Mouse (Mus musculus): ENCODE results near the gene Taar9. TPM values are rescaled to one million over a fixed set of nuclear protein-coding genes. Genes with fewer than 3 reads are reported as not detected.
"Not testable (repeated sequence)": the region's sequence is repeated elsewhere in the genome, so short reads cannot be mapped to it uniquely, and the experiment has no call there.

The Taar9 gene
- polyA plus RNA-seq, 1 experiment from 2014 or later = not detected

DNA sequence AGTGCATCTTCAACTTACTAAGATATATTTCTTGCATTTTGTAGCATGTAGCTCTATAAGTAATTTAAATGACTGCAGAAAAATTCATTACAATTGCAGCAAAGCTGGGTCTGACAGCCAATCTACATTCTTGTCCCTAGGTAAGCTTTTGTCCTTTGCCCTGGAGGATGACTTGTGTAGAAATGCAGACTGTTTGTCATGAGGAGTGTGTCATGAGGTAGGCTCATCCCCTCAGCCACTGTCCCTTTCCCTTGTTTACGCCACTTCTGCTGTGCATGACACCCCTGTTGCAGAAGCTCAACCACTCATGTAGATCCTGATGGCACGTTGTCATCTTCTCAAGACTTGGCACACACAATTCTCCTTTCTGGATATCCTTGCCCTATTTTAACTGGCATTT lies 22.2 kb downstream of the Taar9 start:
- no peak overlapping the region for H3K4me2 ChIP-seq (ENCODE audit: low read depth, low read length)
- no peaks in the 10 kb centered on the region for H3K27me3 ChIP-seq (ENCODE audit: control insufficient read depth, insufficient read depth, low read depth, low read length)
- no peaks in the 10 kb centered on the region for H3K36me3 ChIP-seq (ENCODE audit: control insufficient read depth, insufficient read depth)
- no peak overlapping the region for H3K9ac ChIP-seq (ENCODE audit: low read depth, low read length)
- no peaks in the 10 kb centered on the region; the same call in 1 of the 2 replicates for H3K4me1 ChIP-seq (ENCODE audit: control insufficient read depth, low read depth, low read length)
- peak; percentile 27; the same call in 1 of the 2 replicates for ATAC-seq (ENCODE audit: low read depth)
- no peaks in the 10 kb centered on the region for H3K9me3 ChIP-seq (replicated peaks; ENCODE audit: control insufficient read depth, low read length)
- 65% methylated on average over 2 of the region's 2 CpGs for WGBS (ENCODE audit: insufficient replicate concordance)
- H3K4me3 ChIP-seq (ENCODE audit: low read depth, low read length) = no peak overlapping the region
- no peak overlapping the region for H3K27ac ChIP-seq (ENCODE audit: low read length)

GRCm38 (mm10) chr10:24086555-24086954 lies 22.8 kb downstream of the Taar9 start:
- Histone ChIP-seq H3K27me3 (ENCODE audit: control insufficient read depth, insufficient read depth, low read depth, low read length) (no peaks in the 10 kb centered on the region), H3K27ac (ENCODE audit: low read length) (no peak overlapping the region), H3K9ac (ENCODE audit: low read depth, low read length) (no peak overlapping the region), H3K4me1 (ENCODE audit: control insufficient read depth, low read depth, low read length) (no peaks in the 10 kb centered on the region; the same call in 1 of the 2 replicates), H3K36me3 (ENCODE audit: control insufficient read depth, insufficient read depth) (no peaks in the 10 kb centered on the region), H3K9me3 (replicated peaks; ENCODE audit: control insufficient read depth, low read length) (no peaks in the 10 kb centered on the region), H3K4me2 (ENCODE audit: low read depth, low read length) (peak overlapping the region; percentile 15; the same call in 1 of the 2 replicates), H3K4me3 (ENCODE audit: low read depth, low read length) (no peak overlapping the region)
- peak; percentile 41; the same call in 1 of the 2 replicates for ATAC-seq (ENCODE audit: low read depth)
- 31% methylated on average over 5 of the region's 5 CpGs for WGBS (ENCODE audit: insufficient replicate concordance)

GRCm38 (mm10) chr10:24085936-24086335 lies 23.4 kb downstream of the Taar9 start:
- H3K9me3 ChIP-seq (replicated peaks; ENCODE audit: control insufficient read depth, low read length) = no peaks in the 10 kb centered on the region
- no peak overlapping the region for H3K4me3 ChIP-seq (ENCODE audit: low read depth, low read length)
- WGBS (ENCODE audit: insufficient replicate concordance) = 59% methylated on average over 5 of the region's 5 CpGs
- no peak for ATAC-seq (ENCODE audit: low read depth)
- H3K4me1 ChIP-seq (ENCODE audit: control insufficient read depth, low read depth, low read length) = no peaks in the 10 kb centered on the region; the same call in 1 of the 2 replicates
- no peak overlapping the region for H3K9ac ChIP-seq (ENCODE audit: low read depth, low read length)
- no peaks in the 10 kb centered on the region for H3K27me3 ChIP-seq (ENCODE audit: control insufficient read depth, insufficient read depth, low read depth, low read length)
- H3K27ac ChIP-seq (ENCODE audit: low read length) = peak overlapping the region; percentile 53
- H3K4me2 ChIP-seq (ENCODE audit: low read depth, low read length) = no peak overlapping the region
- no peaks in the 10 kb centered on the region for H3K36me3 ChIP-seq (ENCODE audit: control insufficient read depth, insufficient read depth)

GRCm38 (mm10) chr10:24080166-24080565 lies 29.2 kb downstream of the Taar9 start:
- H3K4me2 ChIP-seq (ENCODE audit: low read depth, low read length) = no peak overlapping the region
- no peaks in the 10 kb centered on the region for H3K9me3 ChIP-seq (replicated peaks; ENCODE audit: control insufficient read depth, low read length)
- H3K4me1 ChIP-seq (ENCODE audit: control insufficient read depth, low read depth, low read length) = no peaks in the 10 kb centered on the region
- no peak overlapping the region for H3K4me3 ChIP-seq (ENCODE audit: low read depth, low read length)
- H3K36me3 ChIP-seq (ENCODE audit: control insufficient read depth, insufficient read depth) = no peaks in the 10 kb centered on the region
- ATAC-seq (ENCODE audit: low read depth) = no peak
- no peak overlapping the region for H3K27ac ChIP-seq (ENCODE audit: low read length)
- H3K27me3 ChIP-seq (ENCODE audit: control insufficient read depth, insufficient read depth, low read depth, low read length) = no peaks in the 10 kb centered on the region
- no peak overlapping the region for H3K9ac ChIP-seq (ENCODE audit: low read depth, low read length)
- 37% methylated on average over 3 of the region's 3 CpGs for WGBS (ENCODE audit: insufficient replicate concordance)

GRCm38 (mm10) chr10:24076200-24076599 lies 33.1 kb downstream of the Taar9 start, which contains the start of gene Taar8a:
TSS of gene Taar8a (plus strand) at chr10:24076500.
- not testable (repeated sequence) for H3K36me3 ChIP-seq (ENCODE audit: control insufficient read depth, insufficient read depth); H3K4me2 ChIP-seq (ENCODE audit: low read depth, low read length); H3K9me3 ChIP-seq (replicated peaks; ENCODE audit: control insufficient read depth, low read length); H3K4me3 ChIP-seq (ENCODE audit: low read depth, low read length); ATAC-seq (ENCODE audit: low read depth); H3K27ac ChIP-seq (ENCODE audit: low read length); H3K27me3 ChIP-seq (ENCODE audit: control insufficient read depth, insufficient read depth, low read depth, low read length); H3K4me1 ChIP-seq (ENCODE audit: control insufficient read depth, low read depth, low read length); H3K9ac ChIP-seq (ENCODE audit: low read depth, low read length)
- WGBS (ENCODE audit: insufficient replicate concordance) = 57% methylated on average over 2 of the region's 4 CpGs

- not testable (repeated sequence) for H3K27ac ChIP-seq (ENCODE audit: low read length); H3K27me3 ChIP-seq (ENCODE audit: control insufficient read depth, insufficient read depth, low read depth, low read length); H3K36me3 ChIP-seq (ENCODE audit: control insufficient read depth, insufficient read depth); H3K4me2 ChIP-seq (ENCODE audit: low read depth, low read length); H3K4me1 ChIP-seq (ENCODE audit: control insufficient read depth, low read depth, low read length); H3K9me3 ChIP-seq (replicated peaks; ENCODE audit: control insufficient read depth, low read length); ATAC-seq (ENCODE audit: low read depth); H3K4me3 ChIP-seq (ENCODE audit: low read depth, low read length); H3K9ac ChIP-seq (ENCODE audit: low read depth, low read length)
- 17% methylated on average over 2 of the region's 2 CpGs for WGBS (ENCODE audit: insufficient replicate concordance)
Measured at GRCm38 (mm10) chr10:24074751-24075150, 34.6 kb downstream of the Taar9 start.

DNA sequence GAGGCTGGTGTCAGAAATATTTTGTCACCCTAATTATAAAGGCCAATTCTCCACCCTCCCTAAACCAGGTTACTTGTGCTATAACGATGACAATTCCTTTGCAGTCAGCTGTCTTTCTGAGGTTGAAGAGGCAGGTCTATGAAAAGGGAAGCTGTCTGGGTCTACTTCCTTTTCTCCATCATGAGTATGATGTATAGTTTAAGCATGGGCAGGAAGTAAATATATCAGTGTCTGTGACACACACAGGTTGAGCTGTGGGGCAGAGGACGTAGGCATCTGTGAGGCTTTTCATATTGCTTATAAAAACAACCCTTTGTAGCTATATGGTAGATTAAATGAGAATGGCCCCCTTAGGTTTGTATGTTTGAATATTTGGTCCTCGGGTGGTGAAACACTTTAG lies 50.3 kb downstream of the Taar9 start:
- Histone ChIP-seq H3K9me3 (replicated peaks; ENCODE audit: control insufficient read depth, low read length) (no peaks in the 10 kb centered on the region), H3K27me3 (ENCODE audit: control insufficient read depth, insufficient read depth, low read depth, low read length) (no peaks in the 10 kb centered on the region), H3K4me1 (ENCODE audit: control insufficient read depth, low read depth, low read length) (no peaks in the 10 kb centered on the region), H3K27ac (ENCODE audit: low read length) (no peak overlapping the region), H3K4me3 (ENCODE audit: low read depth, low read length) (no peak overlapping the region), H3K36me3 (ENCODE audit: control insufficient read depth, insufficient read depth) (no peaks in the 10 kb centered on the region), H3K4me2 (ENCODE audit: low read depth, low read length) (no peak overlapping the region), H3K9ac (ENCODE audit: low read depth, low read length) (no peak overlapping the region)
- no peak for ATAC-seq (ENCODE audit: low read depth)
- 32% methylated on average over 3 of the region's 3 CpGs for WGBS (ENCODE audit: insufficient replicate concordance)

Other genes starting within 250 kb of the Taar9 start
- gene Vnn1, start 214.8 kb downstream of the Taar9 start, polyA plus RNA-seq (2015; fragmentation: Nextera tagmentation; extraction: Ambion mirVana) = 2.2 and 2.8 TPM in 2 replicates
- gene Taar1, start 189.2 kb downstream of the Taar9 start, polyA plus RNA-seq (2015; fragmentation: Nextera tagmentation; extraction: Ambion mirVana) = not detected in 2 replicates
- gene Taar2, start 171.0 kb downstream of the Taar9 start, polyA plus RNA-seq (2015; fragmentation: Nextera tagmentation; extraction: Ambion mirVana) = not detected in 2 replicates
- gene Taar3, start 160.0 kb downstream of the Taar9 start, polyA plus RNA-seq (2015; fragmentation: Nextera tagmentation; extraction: Ambion mirVana) = not detected in 2 replicates
- not detected in 2 replicates for gene Taar4, start 149.0 kb downstream of the Taar9 start, polyA plus RNA-seq (2015; fragmentation: Nextera tagmentation; extraction: Ambion mirVana)
- not detected in 2 replicates for gene Taar5, start 138.8 kb downstream of the Taar9 start, polyA plus RNA-seq (2015; fragmentation: Nextera tagmentation; extraction: Ambion mirVana)
- not detected in 2 replicates for gene Taar6, start 123.9 kb downstream of the Taar9 start, polyA plus RNA-seq (2015; fragmentation: Nextera tagmentation; extraction: Ambion mirVana)
- not detected in 2 replicates for gene Taar7a, start 116.1 kb downstream of the Taar9 start, polyA plus RNA-seq (2015; fragmentation: Nextera tagmentation; extraction: Ambion mirVana)
- gene Taar7b, start 109.6 kb downstream of the Taar9 start, polyA plus RNA-seq (2015; fragmentation: Nextera tagmentation; extraction: Ambion mirVana) = not detected in 2 replicates
- not detected in 2 replicates for gene Taar7d, start 82.3 kb downstream of the Taar9 start, polyA plus RNA-seq (2015; fragmentation: Nextera tagmentation; extraction: Ambion mirVana)
- gene Taar7e, start 71.9 kb downstream of the Taar9 start, polyA plus RNA-seq (2015; fragmentation: Nextera tagmentation; extraction: Ambion mirVana) = not detected in 2 replicates
- not detected in 2 replicates for gene Taar7f, start 60.0 kb downstream of the Taar9 start, polyA plus RNA-seq (2015; fragmentation: Nextera tagmentation; extraction: Ambion mirVana)
- gene Taar8a, start 33.0 kb downstream of the Taar9 start, polyA plus RNA-seq (2015; fragmentation: Nextera tagmentation; extraction: Ambion mirVana) = not detected in 2 replicates
- not detected in 2 replicates for gene Taar8b, start 17.2 kb downstream of the Taar9 start, polyA plus RNA-seq (2015; fragmentation: Nextera tagmentation; extraction: Ambion mirVana)
- gene Taar8c, start 7.6 kb downstream of the Taar9 start, polyA plus RNA-seq (2015; fragmentation: Nextera tagmentation; extraction: Ambion mirVana) = not detected in 2 replicates
- 25.9 and 26.8 TPM in 2 replicates for gene Stx7, start 39.8 kb upstream of the Taar9 start, polyA plus RNA-seq (2015; fragmentation: Nextera tagmentation; extraction: Ambion mirVana)
- 0.11 and 0.25 TPM in 2 replicates for gene Moxd1, start 114.0 kb upstream of the Taar9 start, polyA plus RNA-seq (2015; fragmentation: Nextera tagmentation; extraction: Ambion mirVana)

All from liver, embryonic 16.5 days (tissue).